Mouse (Mus musculus) heart, postnatal 10 days (tissue): ENCODE results near the gene Smyd3. TPM values are rescaled to one million over a fixed set of nuclear protein-coding genes. Genes with fewer than 3 reads are reported as not detected.

Experiments used
- DNase-seq, 2 experiments: peaks; one replicate each; pipeline ENCODE4 v3.0.0; 2021
- intact Hi-C: fragments of 180-260 bp; cut with DNase I; formaldehyde crosslinking; loops from one replicate; pipeline ENCODE4 v1.15.1; 2025
- total RNA-seq, 2 experiments: library from RNA; stranded (reverse); gene quantifications; 2 replicates each; pipeline ENCODE4 v1.2.3; 2021

Smyd3 gene
- total RNA-seq, 2 experiments from 2014 or later: 5.8 to 6.7 TPM

DNA sequence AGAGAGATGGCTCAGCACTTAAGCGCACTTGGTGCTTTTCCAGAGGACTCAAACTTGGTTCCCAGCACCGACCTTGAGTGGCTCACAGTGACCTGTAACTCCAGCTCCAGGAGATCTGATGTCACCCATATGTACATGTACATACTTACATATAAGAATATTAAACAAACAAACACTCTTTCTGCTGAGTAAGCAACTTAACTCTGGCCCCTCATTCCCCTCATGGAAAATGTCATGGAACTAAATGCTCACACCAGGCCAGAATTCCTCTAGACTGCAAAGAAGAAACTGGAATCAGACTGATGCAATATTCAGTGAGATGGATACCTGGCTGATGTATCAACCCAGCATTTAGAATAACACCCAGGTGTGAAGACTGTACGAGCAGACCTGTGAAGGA is 21.2 kb upstream of the Smyd3 start:
- no peak for DNase-seq
- intact Hi-C loops: no loop called here

DNA sequence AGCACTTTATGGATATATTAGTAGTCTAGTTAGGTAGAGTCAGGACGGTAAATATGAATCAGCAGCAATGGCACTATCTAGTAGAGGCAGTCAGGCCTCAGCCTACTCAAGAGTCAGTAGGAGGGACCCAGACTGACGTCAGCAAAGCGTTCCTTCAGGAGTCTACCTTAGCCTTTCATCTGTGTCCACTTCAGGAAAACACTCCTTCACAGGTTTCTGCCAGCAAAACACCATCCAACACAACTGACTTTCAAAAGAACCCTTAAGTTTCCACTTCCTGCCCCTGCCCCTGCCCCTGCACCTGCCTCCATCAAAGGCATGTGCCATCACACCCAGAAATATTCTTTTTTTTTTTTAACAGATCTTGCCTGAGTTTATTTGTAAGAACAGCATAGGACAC is 2.1 kb upstream of the Smyd3 start:
- DNase-seq: no peak
- intact Hi-C loops: no loop called here

GRCm38 (mm10) chr1:179516941-179517712 is 714 bp downstream of the Smyd3 start:
- intact Hi-C loops: no loop called here
- peak; percentile 6 to 28 for DNase-seq

DNA sequence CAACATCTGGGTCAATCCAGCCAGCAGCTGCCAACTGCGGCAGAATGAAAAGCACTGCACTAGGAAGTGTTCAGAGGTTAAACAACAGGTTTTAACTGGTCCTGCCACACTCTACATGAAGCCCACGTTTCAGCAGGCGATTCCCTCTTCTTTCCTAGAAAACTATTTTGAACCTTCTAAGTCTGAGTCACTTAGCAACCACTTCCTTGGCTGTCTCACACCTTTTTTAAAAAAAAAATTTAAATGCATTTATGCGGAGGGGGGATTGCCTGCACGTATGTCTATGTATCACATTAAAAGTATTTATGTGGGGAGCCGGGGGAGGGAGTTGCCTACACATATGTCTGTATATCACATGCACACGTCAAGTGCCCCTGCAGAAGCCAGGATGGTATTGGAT is 5.9 kb downstream of the Smyd3 start:
- intact Hi-C loops: no loop called here
- DNase-seq: no peak

DNA sequence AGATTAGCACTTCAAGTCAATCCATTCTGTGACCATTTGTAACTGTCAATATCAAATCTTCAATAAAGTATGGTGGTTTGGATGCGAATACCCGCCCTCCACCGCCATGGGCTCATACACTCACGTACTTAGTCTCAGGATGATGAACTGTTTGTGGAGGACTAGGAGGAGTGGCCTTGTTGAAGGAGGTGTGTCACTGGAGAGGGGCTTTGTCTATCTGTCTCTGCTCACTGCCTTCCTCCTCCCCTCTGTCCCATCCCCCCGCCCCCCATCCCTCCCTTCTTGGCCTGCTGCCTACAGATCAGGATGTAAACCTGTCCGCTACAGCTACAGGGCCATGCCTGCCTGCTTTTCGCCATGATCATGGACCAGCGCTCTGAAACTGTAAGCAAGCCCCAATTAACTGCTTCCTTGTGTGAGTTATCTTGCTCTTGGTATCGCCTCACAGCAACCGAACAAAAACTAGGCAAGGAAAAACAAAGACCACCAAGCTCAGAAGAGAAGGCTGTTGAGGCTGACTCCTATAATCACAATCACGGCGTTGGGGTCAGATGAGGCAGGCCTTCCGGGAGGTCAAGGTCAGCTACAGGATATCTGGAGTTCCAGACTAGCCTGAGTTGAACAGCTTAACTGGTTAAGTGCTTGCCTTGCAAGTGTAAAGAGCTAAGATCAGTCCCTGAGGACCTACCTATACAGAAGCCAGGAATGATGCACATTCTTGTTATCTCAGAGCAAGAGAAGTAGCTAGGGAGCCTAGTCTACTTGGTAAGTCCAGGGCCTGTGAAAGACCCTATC is 7.1 kb downstream of the Smyd3 start:
- intact Hi-C loops: no loop called here
- DNase-seq: no peak

GRCm38 (mm10) chr1:179506530-179507315 is 11.1 kb downstream of the Smyd3 start:
- DNase-seq: peak; percentile 36 to 38
- intact Hi-C loops: loop anchor here (2.0 to 5.0 kb wide), 2 partner anchors 118 to 231 kb away; no protein-coding TSS in a partner anchor

- DNase-seq: peak; percentile 9 to 37
- intact Hi-C loops: no loop called here
These were observed 15.3 kb downstream of the Smyd3 start for GRCm38 (mm10) chr1:179502565-179502964.

GRCm38 (mm10) chr1:179499257-179499656 is 18.6 kb downstream of the Smyd3 start:
- intact Hi-C loops: no loop called here
- DNase-seq: no peak

GRCm38 (mm10) chr1:179492908-179493307 is 24.9 kb downstream of the Smyd3 start:
- no peak for DNase-seq
- intact Hi-C loops: no loop called here

- intact Hi-C loops: no loop called here
- no peak for DNase-seq
These were observed 29.3 kb downstream of the Smyd3 start for GRCm38 (mm10) chr1:179488520-179488919.

DNA sequence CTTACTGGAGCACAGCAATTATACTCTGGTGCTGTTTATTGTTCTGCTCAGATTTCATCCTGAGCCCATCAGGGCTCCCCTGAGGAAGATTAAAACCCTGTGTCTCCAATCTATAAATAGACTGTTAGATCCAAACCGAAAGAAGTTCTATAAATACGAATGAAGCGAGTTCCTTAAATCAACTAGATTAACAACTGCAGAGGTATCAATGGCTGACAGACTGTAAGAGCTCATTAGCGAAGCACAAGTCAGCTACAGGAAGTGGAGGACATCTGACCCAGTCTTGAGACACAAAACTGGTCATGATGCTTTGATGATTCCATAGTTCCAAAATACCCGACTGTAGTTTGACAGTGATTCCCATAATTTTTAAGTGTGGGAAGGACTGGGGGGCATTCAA is 29.9 kb downstream of the Smyd3 start:
- intact Hi-C loops: no loop called here
- DNase-seq: no peak

GRCm38 (mm10) chr1:179487238-179487637 is 30.6 kb downstream of the Smyd3 start:
- DNase-seq: no peak
- intact Hi-C loops: no loop called here

GRCm38 (mm10) chr1:179485784-179486540 is 31.9 kb downstream of the Smyd3 start:
- intact Hi-C loops: no loop called here
- DNase-seq: no peak

DNA sequence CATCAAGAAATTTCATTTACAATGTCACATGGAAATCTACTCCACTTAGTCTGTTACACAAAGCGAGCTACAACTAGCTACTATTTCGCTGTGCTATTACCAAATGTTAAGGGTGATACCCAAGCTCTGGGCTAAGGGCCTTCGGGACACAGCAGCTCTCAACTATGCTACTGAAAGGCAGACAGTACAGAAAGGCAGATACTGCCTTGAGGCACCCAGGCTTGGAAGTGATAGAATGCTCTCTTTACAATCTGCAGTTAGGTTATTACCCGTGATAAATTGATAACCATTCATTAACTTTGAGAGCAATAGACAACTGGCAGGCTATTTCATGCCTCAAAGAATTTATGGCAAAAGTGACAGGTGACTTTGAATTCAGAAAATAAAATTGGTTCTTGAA is 37.0 kb downstream of the Smyd3 start:
- intact Hi-C loops: no loop called here
- no peak for DNase-seq

- peak; percentile 71 to 80 for DNase-seq
- intact Hi-C loops: loop anchor here (2.0 to 5.0 kb wide), 4 partner anchors 165 to 949 kb away; partner anchors contain the start of gene Kif26b
These were observed 40.5 kb downstream of the Smyd3 start for GRCm38 (mm10) chr1:179477157-179477902.

GRCm38 (mm10) chr1:179476461-179477156 is 41.2 kb downstream of the Smyd3 start:
- peak; percentile 14 to 25 for DNase-seq
- intact Hi-C loops: loop anchor here (2.0 to 5.0 kb wide), 4 partner anchors 164 to 948 kb away; partner anchors contain the start of gene Kif26b

GRCm38 (mm10) chr1:179474776-179475175 is 43.1 kb downstream of the Smyd3 start:
- intact Hi-C loops: loop anchor here (5.0 kb wide), 3 partner anchors 162 to 332 kb away; no protein-coding TSS in a partner anchor

DNA sequence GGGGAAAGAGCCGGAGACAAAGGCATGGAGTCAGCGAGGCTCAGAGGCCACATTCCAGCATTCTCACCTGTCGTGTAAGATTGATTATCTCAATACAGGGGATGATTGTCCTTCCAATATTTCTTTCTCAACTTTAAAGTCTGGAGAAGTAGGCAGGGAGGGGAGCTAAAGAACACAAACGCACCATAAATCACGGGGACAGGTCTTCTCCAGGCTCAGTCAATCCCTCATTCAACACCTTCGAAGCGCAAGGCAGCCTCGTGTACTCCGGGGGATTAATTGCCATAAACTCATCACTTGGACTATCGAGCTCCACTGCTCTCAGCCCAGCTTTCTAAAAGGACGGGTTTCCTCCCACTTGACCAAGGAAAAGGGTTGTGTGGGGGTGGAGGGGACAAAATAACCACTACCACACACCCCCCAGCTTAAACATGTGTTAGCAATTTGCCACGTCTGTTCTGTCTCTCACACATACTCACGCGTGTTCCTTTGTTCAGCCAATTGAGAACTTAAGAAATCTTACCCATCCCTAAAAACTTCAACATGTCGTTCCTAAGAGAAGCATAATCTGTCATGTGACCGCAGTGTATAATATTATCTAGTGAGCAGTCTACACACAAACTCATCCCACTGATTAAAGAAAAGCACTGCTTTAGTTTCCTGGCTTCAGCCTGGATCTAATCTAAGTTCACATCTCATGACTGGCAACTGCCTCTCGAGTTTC is 43.8 kb downstream of the Smyd3 start:
- no peak for DNase-seq
- intact Hi-C loops: no loop called here

More at GRCm38 (mm10) chr1:179474776-179475175, 43.1 kb downstream of the Smyd3 start:
- no peak for DNase-seq
